Mouse (Mus musculus) midbrain, postnatal 0 days (tissue): ENCODE measurements around the gene Tead2. TPM values are rescaled to one million over a fixed set of nuclear protein-coding genes. Genes with fewer than 3 reads are reported as not detected.

ENCODE experiments used
- ATAC-seq: fragments of 200-750 bp; cut with Nextera tagmentation; 2 replicates; pipeline ENCODE4 v1.8.0; 2017; ENCODE audit warnings: moderate number of reproducible peaks, mild to moderate bottlenecking, moderate TSS enrichment, moderate library complexity; ENCODE audit not compliant: low FRiP score
- DNase-seq: peaks from one replicate; pipeline ENCODE4 v3.0.0-alpha.2; 2015; ENCODE audit warnings: low spot score
- H3K27ac ChIP-seq: fragments of 300-500 bp; sonication (generic); 2 replicates; pipeline ENCODE4 v1.5.1; 2014; ENCODE audit warnings: low read depth, mild to moderate bottlenecking, low read length, mixed read lengths
- H3K27me3 ChIP-seq: fragments of 300-500 bp; sonication (generic); 2 replicates; pipeline ENCODE4 v1.6.1; 2014; ENCODE audit warnings: low read length, control low read depth, mixed read lengths; ENCODE audit not compliant: insufficient read depth
- H3K36me3 ChIP-seq: fragments of 300-500 bp; sonication (generic); 2 replicates; pipeline ENCODE4 v1.6.1; 2014; ENCODE audit warnings: low read length, control low read depth, mixed read lengths; ENCODE audit not compliant: insufficient read depth
- H3K4me1 ChIP-seq: fragments of 300-500 bp; sonication (generic); 2 replicates; pipeline ENCODE4 v1.6.1; 2014; ENCODE audit warnings: mild to moderate bottlenecking, control low read depth, antibody characterized with exemption, low read length, mixed read lengths; ENCODE audit not compliant: insufficient read depth
- H3K4me2 ChIP-seq: fragments of 300-500 bp; sonication (generic); 2 replicates; pipeline ENCODE4 v1.6.1; 2014; ENCODE audit warnings: low read depth, mild to moderate bottlenecking, low read length, mixed read lengths; ENCODE audit not compliant: poor library complexity, severe bottlenecking
- H3K4me3 ChIP-seq: fragments of 300-500 bp; sonication (generic); 2 replicates; pipeline ENCODE4 v1.5.1; 2014; ENCODE audit warnings: low read depth, mild to moderate bottlenecking, low read length, moderate library complexity
- H3K9ac ChIP-seq: fragments of 300-500 bp; sonication (generic); replicated peaks from 2 replicates; pipeline ENCODE4 v1.6.1; 2014; ENCODE audit warnings: mild to moderate bottlenecking, low read length, moderate library complexity, mixed read lengths; ENCODE audit not compliant: poor library complexity, severe bottlenecking
- H3K9me3 ChIP-seq: fragments of 300-500 bp; sonication (generic); 2 replicates; pipeline ENCODE4 v1.6.1; 2016; ENCODE audit warnings: low read length, control low read depth
- CTCF ChIP-seq: IDR thresholded peaks from 2 replicates; pipeline ENCODE4 v1.5.1; 2016; ENCODE audit warnings: antibody characterized with exemption, mild to moderate bottlenecking
- WGBS: fragments of 180-500 bp; shearing (Covaris S2); extraction: QIAGEN DNeasy Blood & Tissue Kit; methylation state at CpG from one replicate; pipeline ENCODE4 v1.1.7; 2014; 5-methylcytosine and 5-hydroxymethylcytosine counted together
- polyA plus RNA-seq: library from polyadenylated mRNA; unstranded; fragments of >200 nt; fragmentation: Nextera tagmentation; extraction: Ambion mirVana; gene quantifications from 2 replicates; pipeline ENCODE4 v1.2.1, GENCODE M21; 2015
- total RNA-seq: library from RNA; depleted of rRNA; stranded (reverse); fragments of >200 nt; gene quantifications from 2 replicates; pipeline ENCODE4 v1.2.3, GENCODE M21; 2014

Gene Tead2
- total and polyA plus RNA-seq, 2 experiments from 2014 or later: 17.0 to 54.8 TPM

DNA sequence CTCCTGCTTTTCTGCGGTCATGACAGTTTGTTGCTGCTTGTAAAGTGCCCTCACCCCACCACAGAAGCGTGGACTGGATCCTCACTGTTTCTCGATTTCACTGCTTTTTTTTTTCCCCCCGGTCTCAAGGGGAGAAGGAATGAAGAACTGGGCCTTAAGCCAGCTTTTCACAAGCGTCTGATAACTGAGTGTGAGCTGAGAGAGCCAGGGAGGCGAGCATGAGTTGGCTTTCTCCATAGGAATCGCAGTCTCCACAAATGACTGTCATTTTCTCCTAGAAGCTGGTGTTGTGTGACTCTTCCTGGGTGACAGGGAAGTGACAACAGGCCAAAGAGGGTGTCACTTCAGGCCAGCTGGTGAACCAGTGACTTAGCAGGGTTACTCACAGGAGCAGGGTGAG is 46.7 kb downstream of the Tead2 start:
- Histone ChIP-seq H3K9me3 (no peaks in the 10 kb centered on the region), H3K27me3 (no peaks in the 10 kb centered on the region), H3K27ac (no peak overlapping the region), H3K36me3 (no peaks in the 10 kb centered on the region), H3K9ac (no peak overlapping the region), H3K4me2 (no peak overlapping the region), H3K4me3 (no peak overlapping the region), H3K4me1 (no peaks in the 10 kb centered on the region)
- DNase-seq (peak; percentile 23), ATAC-seq (no peak)
- 58% methylated on average over 7 of the region's 7 CpGs for WGBS
- no peak for TF ChIP-seq CTCF

DNA sequence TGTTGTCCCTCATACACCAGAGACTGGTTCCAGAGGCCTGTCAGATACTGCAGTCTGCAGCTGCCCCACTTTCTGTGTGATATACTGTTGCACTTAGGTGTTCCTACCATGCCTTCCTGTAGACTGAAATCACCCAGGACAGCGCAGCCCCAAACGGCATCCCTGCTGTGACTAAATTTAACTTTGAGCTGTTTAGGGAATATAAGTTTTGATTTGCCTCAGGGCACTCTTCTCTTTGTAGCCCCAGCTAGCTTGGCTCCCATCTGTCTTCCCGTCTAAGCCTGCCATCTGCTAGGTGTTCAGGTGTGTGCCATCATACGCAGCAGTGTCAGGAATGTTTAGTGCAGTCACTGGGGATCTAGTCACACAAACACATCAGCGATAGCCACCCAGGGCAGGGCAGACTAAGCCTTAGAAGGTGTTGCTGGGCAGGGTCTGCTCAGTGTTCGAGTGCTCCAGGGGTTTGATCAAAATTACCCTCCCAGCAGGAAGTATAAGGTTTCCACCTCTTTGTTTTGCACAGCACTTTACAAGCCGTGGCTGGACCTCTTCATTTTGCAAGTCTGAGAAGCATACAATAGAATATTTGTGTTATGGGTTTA is 47.6 kb downstream of the Tead2 start:
- no peak overlapping the region for H3K27ac ChIP-seq
- no peak for ATAC-seq

GRCm38 (mm10) chr7:45264348-45264747 is 48.8 kb downstream of the Tead2 start:
- 75% methylated on average over 3 of the region's 3 CpGs for WGBS
- ATAC-seq (no peak), DNase-seq (no peak)
- Histone ChIP-seq H3K4me1 (peaks cover 3% of the 10 kb centered on the region; the same call in 1 of the 2 replicates), H3K9me3 (no peaks in the 10 kb centered on the region), H3K4me2 (no peak overlapping the region), H3K4me3 (no peak overlapping the region), H3K36me3 (no peaks in the 10 kb centered on the region), H3K27me3 (no peaks in the 10 kb centered on the region), H3K9ac (no peak overlapping the region), H3K27ac (no peak overlapping the region)
- TF ChIP-seq CTCF: no peak

More for the DNA sequence above, 47.6 kb downstream of the Tead2 start:
- WGBS: 69% methylated on average over 7 of the region's 7 CpGs
- Histone ChIP-seq H3K4me1 (peaks cover 3% of the 10 kb centered on the region; the same call in 1 of the 2 replicates), H3K9me3 (no peaks in the 10 kb centered on the region), H3K27me3 (no peaks in the 10 kb centered on the region), H3K36me3 (no peaks in the 10 kb centered on the region), H3K4me3 (no peak overlapping the region), H3K9ac (no peak overlapping the region), H3K4me2 (no peak overlapping the region)
- DNase-seq: peak; percentile 15
- TF ChIP-seq CTCF: no peak

DNA sequence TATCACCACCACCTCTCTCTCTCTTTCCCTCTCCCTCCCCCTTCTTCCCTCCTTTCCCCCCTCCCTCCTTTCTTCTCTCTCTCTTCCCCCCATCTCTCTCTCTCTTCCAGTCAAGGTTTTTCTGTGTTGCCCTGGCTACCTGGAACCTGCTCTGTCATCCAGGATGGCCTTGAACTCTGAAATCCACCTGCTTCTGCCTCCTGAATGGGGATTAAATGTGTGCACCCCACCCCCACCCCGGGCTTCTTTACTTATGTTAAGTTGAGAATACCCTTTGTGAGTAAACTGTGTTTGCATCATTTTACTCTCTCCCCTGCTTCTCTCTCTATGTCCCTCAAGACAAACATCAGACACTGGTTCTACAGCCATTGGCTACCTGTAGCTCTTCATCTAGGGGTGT is 50.0 kb downstream of the Tead2 start:
- no peak overlapping the region for H3K4me2 ChIP-seq
- H3K27me3 ChIP-seq: no peaks in the 10 kb centered on the region
- WGBS: 76% methylated on average over 1 of the region's 1 CpGs
- no peak overlapping the region for H3K9ac ChIP-seq
- H3K27ac ChIP-seq: no peak overlapping the region
- peaks cover 3% of the 10 kb centered on the region; the same call in 1 of the 2 replicates for H3K4me1 ChIP-seq
- no peak for DNase-seq
- no peaks in the 10 kb centered on the region for H3K9me3 ChIP-seq
- no peak for ATAC-seq
- no peak overlapping the region for H3K4me3 ChIP-seq
- H3K36me3 ChIP-seq: no peaks in the 10 kb centered on the region
- no peak for TF ChIP-seq CTCF

- no peak for DNase-seq
- Histone ChIP-seq H3K27ac (no peak overlapping the region), H3K4me3 (no peak overlapping the region), H3K4me1 (peaks cover 2% of the 10 kb centered on the region; the same call in 1 of the 2 replicates), H3K36me3 (no peaks in the 10 kb centered on the region), H3K9me3 (no peaks in the 10 kb centered on the region), H3K4me2 (no peak overlapping the region), H3K27me3 (0 out of 2 replicates have a peak, but pooled peaks cover 7% of the 10 kb centered on the region), H3K9ac (no peak overlapping the region)
- ATAC-seq: no peak
- no peak for TF ChIP-seq CTCF
- 67% methylated on average over 10 of the region's 10 CpGs for WGBS
These were observed 57.3 kb downstream of the Tead2 start for GRCm38 (mm10) chr7:45272786-45273412.

DNA sequence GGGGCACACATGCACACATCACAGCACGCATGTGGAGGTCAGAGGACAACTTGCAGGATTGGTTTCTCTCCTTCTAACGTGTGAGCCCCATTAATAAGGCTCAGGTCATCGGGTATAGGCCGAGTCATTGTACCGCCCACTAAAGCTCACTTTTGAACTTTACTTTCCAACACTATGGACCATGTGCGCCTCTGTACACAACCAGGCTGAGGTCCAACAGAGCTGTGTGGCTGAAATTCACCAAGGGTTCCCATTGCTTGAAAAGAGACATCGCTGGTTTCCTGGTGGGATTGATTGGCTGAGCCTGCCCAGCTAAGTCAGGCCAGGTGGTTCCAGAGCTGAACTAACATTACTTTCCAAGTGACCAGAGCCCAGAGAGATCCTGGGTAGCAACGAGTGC is 58.1 kb downstream of the Tead2 start:
- 87% methylated on average over 8 of the region's 8 CpGs for WGBS
- ATAC-seq: no peak
- H3K4me1 ChIP-seq: no peaks in the 10 kb centered on the region
- no peak overlapping the region for H3K4me2 ChIP-seq
- no peak overlapping the region for H3K27ac ChIP-seq
- TF ChIP-seq CTCF: no peak
- no peak overlapping the region for H3K4me3 ChIP-seq
- H3K9ac ChIP-seq: no peak overlapping the region
- H3K9me3 ChIP-seq: no peaks in the 10 kb centered on the region
- DNase-seq: no peak
- 0 out of 2 replicates have a peak, but pooled peaks cover 7% of the 10 kb centered on the region for H3K27me3 ChIP-seq
- H3K36me3 ChIP-seq: no peaks in the 10 kb centered on the region
